Mouse (Mus musculus) ES-Bruce4 (cell line): ENCODE data around the gene Prune1. TPM values are rescaled to one million over a fixed set of nuclear protein-coding genes. Genes with fewer than 3 reads are reported as not detected.

Experiments
- H3K27ac ChIP-seq: 2 replicates; pipeline ENCODE4 v1.5.1; 2012; ENCODE audit warnings: low read length, inconsistent platforms; ENCODE audit not compliant: insufficient read depth
- H3K27me3 ChIP-seq: 2 replicates; pipeline ENCODE4 v1.6.1; 2012; ENCODE audit warnings: mild to moderate bottlenecking, low read length, inconsistent platforms; ENCODE audit not compliant: control insufficient read depth, poor library complexity, insufficient read depth, severe bottlenecking
- H3K36me3 ChIP-seq: 2 replicates; pipeline ENCODE4 v1.6.1; 2012; ENCODE audit warnings: inconsistent platforms, mild to moderate bottlenecking, low read length, moderate library complexity; ENCODE audit not compliant: control insufficient read depth, poor library complexity, insufficient read depth, severe bottlenecking
- H3K4me1 ChIP-seq: one replicate; pipeline ENCODE4 v1.8.1; 2011; ENCODE audit warnings: low read length; ENCODE audit not compliant: control insufficient read depth, insufficient read depth
- H3K4me3 ChIP-seq: 2 replicates; pipeline ENCODE4 v1.5.1; 2011; ENCODE audit warnings: low read depth, mild to moderate bottlenecking, low read length
- H3K9ac ChIP-seq: 2 replicates; pipeline ENCODE4 v1.6.1; 2012; ENCODE audit warnings: low read depth, mild to moderate bottlenecking, inconsistent platforms; ENCODE audit not compliant: poor library complexity, severe bottlenecking
- H3K9me3 ChIP-seq: replicated peaks from 2 replicates; pipeline ENCODE4 v1.6.1; 2012; ENCODE audit warnings: mild to moderate bottlenecking, low read length, inconsistent platforms; ENCODE audit not compliant: control insufficient read depth, poor library complexity, insufficient read depth, severe bottlenecking
- CTCF ChIP-seq: IDR thresholded peaks from one replicate; pipeline ENCODE4 v1.8.1; 2011; ENCODE audit warnings: low read depth, low read length
- EP300 ChIP-seq: IDR thresholded peaks from 2 replicates; pipeline ENCODE4 v1.6.1; 2011; ENCODE audit warnings: low read depth, low read length; ENCODE audit not compliant: insufficient read depth
- POLR2A ChIP-seq: IDR thresholded peaks from one replicate; pipeline ENCODE4 v1.8.1; 2011; ENCODE audit warnings: low read length; ENCODE audit not compliant: insufficient read depth
- polyA plus RNA-seq: library from polyadenylated mRNA; stranded (reverse); fragments of >200 nt; gene quantifications from 2 replicates; pipeline ENCODE4 v1.2.4, GENCODE M21; 2011; ENCODE audit warnings: low read depth; ENCODE audit not compliant: missing spikeins, insufficient read depth, insufficient read length

The Prune1 gene
- polyA plus RNA-seq, 1 experiment, result 43.9 TPM

DNA sequence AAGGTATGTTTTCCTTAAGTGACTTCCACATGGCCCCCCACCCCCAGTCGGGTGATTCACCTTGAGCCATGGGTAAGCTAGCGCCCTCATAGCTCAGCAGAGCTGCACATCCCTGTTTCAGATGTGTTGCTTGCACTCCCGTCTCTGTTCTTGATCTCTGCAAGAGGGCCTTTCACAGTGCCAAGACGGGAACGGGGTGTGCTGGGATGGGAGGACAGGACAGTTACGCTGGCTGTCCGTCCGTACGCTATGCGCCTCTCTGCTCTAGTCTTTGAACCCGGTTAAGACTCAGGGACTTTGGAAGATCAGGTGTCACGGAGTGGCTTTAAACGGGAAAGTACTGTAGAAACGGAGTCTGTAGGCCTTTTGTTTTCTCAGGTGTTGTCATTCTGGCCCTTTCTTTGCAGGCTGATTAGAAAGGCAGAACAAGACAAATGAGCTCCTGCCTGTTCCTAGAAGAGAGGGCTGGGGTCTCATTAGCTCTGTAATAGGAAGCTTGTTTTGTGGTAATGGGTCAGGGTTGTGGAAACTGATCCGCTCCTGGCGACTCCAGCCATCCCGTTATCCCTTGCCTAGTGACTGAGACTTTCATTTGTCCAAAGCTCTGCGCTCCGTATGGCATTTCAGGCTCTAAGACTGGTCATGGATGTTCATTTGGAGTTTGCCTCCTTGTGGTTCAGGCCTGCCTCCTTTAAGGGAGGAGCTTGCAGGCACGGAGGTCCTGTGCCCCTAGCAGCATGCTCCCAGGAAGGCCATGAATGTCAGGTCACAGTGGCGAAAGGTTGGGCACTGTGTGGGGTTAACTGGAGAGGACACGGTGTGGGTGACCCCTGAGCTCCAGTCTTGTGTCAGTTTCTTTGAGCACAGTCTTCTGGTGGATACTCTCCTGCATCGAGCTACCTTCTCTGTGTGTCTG lies 46.2 kb downstream of the Prune1 start:
- no peak for TF ChIP-seq POLR2A
- no peak for TF ChIP-seq EP300
- TF ChIP-seq CTCF, result no peak
- Histone ChIP-seq H3K27ac (peak overlapping the region; percentile 19), H3K4me1 (peaks cover 6% of the 10 kb centered on the region), H3K27me3 (no peaks in the 10 kb centered on the region), H3K4me3 (no peak overlapping the region), H3K9ac (no peak overlapping the region), H3K36me3 (peaks cover 12% of the 10 kb centered on the region), H3K9me3 (no peaks in the 10 kb centered on the region)

DNA sequence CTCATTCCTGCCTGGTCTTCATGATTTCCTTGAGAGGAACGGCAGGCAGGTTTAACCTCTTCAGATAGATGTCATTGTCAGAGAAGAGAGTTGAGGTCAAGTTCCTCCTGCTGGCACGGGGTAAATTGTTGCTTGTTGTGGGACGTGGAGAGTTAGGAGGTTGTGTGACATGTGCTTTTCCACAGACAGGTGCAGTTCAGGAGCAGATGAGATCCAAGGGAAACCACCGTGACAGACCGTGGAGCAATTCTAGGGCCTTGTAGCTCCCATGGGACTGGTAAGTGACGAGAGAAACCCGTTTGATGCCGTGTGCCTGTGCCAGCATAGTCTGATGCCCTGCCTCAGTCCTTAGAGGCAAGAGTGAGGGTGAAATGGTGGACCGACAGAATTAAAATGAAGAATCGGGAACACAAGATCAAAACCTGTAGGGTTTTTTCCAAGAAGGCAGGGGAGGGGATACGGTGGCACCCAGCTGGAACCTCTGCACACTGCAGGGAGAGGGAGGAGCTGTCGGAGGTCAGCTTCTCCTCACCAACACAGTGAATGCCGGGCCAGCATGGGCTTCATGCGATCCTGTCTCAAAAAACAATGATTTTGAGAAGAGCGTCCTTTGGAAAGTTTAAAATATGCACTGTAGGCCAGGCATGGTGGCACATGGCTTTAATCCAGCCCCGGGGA lies 48.4 kb downstream of the Prune1 start:
- Histone ChIP-seq H3K4me1 (peaks cover 6% of the 10 kb centered on the region), H3K27me3 (no peaks in the 10 kb centered on the region), H3K4me3 (no peak overlapping the region), H3K9me3 (no peaks in the 10 kb centered on the region), H3K27ac (peak overlapping the region; percentile 84; the same call in 1 of the 2 replicates), H3K36me3 (peaks cover 12% of the 10 kb centered on the region), H3K9ac (no peak overlapping the region)
- no peak for TF ChIP-seq CTCF
- TF ChIP-seq EP300, result no peak
- TF ChIP-seq POLR2A, result no peak

DNA sequence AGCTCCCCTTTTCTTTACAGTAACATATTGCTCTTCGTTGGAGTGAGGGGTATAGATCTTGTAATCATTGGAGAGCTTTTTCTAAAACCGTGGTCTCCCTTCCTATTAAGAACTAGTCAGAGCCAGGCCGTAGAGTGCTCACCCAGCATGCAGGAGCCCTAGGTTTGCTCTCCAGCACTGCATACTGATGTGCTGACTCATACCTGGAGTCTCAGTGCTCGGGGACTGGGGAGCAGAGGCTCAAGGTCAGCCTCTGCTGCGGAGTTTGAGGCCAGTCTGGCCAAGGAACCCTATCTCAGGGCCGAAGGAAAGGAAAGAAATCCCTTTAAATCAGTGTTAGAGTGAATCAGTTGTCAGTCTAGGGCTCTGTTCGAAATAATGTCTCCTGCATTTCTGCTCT lies 49.1 kb downstream of the Prune1 start:
- peaks cover 6% of the 10 kb centered on the region for H3K4me1 ChIP-seq
- H3K27ac ChIP-seq, result peak overlapping the region; percentile 84
- TF ChIP-seq POLR2A (no peak), EP300 (no peak), CTCF (no peak)
- H3K4me3 ChIP-seq, result no peak overlapping the region
- no peaks in the 10 kb centered on the region for H3K9me3 ChIP-seq
- peaks cover 12% of the 10 kb centered on the region for H3K36me3 ChIP-seq
- H3K9ac ChIP-seq, result peak overlapping the region; percentile 93; the same call in 1 of the 2 replicates
- no peaks in the 10 kb centered on the region for H3K27me3 ChIP-seq

DNA sequence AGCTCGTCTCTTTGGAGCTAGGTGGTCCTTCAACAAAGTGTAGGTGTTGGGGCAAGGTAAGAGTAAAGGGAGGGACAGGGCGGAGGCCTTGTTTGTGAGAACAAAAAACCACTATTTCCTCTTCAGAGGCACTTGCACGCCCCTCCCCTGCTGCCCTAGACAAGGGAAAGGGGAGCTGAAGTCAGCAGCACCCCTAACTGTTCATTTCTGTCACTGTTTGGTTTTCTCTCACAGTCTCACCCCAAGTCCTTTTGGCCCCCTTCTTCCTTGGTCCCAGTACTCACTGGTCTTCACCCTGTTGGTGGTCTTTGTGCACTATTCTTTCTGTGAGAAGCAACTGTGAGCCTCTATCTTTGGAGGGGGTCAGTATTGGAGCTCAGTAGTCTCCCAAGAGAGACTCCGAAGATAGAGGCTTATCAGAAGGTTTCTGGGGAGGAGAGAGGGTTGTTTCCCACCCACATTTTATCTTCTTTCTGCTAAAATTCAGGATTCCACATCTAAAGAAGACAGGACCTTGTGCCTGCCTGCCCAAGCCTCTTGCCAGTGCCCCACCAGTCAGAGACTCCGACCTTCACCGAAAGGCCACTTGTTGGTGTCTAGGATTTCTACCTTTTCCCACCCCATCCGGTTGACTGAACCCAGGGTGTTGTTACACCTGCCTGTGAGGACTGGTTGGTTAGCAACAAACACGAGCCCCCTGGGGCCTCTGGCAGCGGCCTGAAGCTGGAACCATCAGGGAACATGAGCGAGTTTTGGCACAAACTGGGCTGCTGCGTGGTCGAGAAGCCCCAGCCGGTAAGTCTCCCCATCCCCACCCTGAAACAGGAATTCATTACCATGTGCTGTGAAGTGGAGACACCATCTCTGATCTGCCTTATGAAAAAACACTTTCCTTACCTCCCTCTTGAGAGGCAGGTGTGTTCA lies 50.3 kb downstream of the Prune1 start, which contains the start of gene Mllt11:
Gene Mllt11, minus strand, starts transcription at position 874 of the 924 bp plus-strand sequence.
- H3K36me3 ChIP-seq, result peaks cover 12% of the 10 kb centered on the region
- peaks cover 6% of the 10 kb centered on the region for H3K4me1 ChIP-seq
- peak within 1 kb of the TSS; percentile 93; the same call in 1 of the 2 replicates for H3K9ac ChIP-seq
- peak within 1 kb of the TSS; percentile 84 for H3K27ac ChIP-seq
- peak within 1 kb of the TSS; percentile 52 for H3K4me3 ChIP-seq
- H3K9me3 ChIP-seq, result no peaks in the 10 kb centered on the region
- H3K27me3 ChIP-seq, result no peaks in the 10 kb centered on the region
- TF ChIP-seq CTCF, result no peak
- no peak for TF ChIP-seq POLR2A
- TF ChIP-seq EP300, result no peak

DNA sequence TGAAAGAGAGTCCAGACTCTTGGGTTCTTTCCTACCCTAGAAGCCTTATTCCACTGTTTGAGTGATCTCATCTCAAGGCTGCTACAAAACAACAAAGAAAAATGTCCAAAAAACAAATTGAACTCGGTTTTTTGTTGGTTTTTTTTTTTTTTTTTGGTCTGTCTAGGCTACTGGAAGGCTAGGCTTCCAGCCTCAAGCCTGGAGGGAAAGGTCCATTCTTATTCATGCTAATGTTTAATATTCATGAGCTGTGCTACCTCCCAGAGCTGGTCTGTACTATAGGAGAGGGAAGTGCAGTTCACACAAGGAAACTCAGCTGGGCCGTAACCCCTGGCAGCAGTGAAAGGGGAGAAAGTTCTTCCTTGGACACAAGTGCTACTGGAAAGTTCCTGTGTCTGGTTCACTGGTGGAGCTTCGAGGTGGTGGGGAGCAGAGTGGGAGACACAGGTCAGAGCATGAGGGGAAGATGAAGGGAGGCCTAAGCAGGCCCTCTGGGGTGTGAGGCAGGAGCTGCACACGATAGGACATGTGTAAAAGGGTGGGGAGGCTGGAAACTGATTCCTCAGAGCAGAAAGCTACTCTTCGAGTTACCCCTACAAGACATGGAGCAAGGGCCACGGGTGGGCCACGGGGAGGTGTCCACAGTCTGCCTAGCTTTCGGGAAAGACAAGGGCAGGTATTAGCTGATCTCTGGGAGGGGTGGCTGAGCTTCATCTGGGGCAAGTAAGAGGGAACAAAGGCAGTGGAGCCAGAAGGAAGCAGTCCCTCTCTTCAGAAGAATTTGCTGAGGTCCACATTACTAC lies 51.2 kb downstream of the Prune1 start:
- Histone ChIP-seq H3K4me3 (peak overlapping the region; percentile 60), H3K27me3 (no peaks in the 10 kb centered on the region), H3K27ac (peak overlapping the region; percentile 84), H3K4me1 (peaks cover 4% of the 10 kb centered on the region), H3K9ac (peak overlapping the region; percentile 93), H3K36me3 (peaks cover 12% of the 10 kb centered on the region), H3K9me3 (no peaks in the 10 kb centered on the region)
- no peak for TF ChIP-seq CTCF
